Mouse (Mus musculus) adipocyte (in vitro differentiated cells): ENCODE results near the gene Chn2.

Experiments used
- DNase-seq: peaks from one replicate; pipeline ENCODE4 v3.0.0-alpha.2; 2016; ENCODE audit warnings: low spot score

The Chn2 gene

DNA sequence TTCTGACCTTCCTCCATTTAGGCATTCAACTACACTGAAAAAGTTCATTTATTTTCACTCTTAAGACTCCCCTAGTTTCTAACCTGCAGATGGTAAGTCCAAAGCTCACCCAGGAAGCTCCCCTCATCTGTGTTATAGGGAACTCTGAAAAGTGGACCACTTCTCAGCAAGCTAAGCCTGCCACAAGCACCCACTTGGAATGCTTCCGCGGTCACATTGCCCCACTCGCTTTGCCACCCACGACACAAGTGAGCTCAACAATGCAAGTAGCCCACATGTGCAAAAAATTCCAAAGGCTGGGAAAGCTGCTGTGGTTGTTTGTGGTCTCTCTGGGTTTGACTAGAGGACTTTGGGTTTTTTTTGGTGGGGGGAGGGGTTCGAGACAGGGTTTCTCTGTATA is 301.8 kb downstream of the Chn2 start:
- DNase-seq: no peak

DNA sequence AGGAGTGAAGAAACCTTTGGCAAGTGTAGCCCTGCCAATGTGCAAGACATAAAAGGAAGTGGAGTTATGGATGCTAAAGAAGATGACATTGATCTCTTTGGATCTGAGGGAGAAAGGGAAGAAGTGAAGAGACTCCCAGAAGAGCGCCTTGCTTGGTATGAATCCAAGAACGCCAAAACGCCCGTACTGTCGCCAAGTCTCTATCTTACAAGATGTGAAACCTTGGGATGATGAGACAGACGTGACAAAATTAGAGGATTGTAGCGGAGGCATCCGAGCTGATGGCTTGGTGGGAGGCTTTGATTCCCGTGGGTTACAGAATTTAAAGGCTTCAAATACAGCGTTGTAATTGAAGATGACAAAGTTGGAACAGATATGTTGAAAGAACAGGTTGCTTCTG is 302.9 kb downstream of the Chn2 start:
- DNase-seq: no peak
